Mouse (Mus musculus) G1E (cell line): Measurements from ENCODE around the gene Ptpn21.

Source experiments
- CTCF ChIP-seq: IDR thresholded peaks from 2 replicates; pipeline ENCODE4 v1.5.1; 2012; ENCODE audit warnings: low read depth, low read length, inconsistent platforms, mixed read lengths
- GATA1 ChIP-seq: IDR thresholded peaks from 2 replicates; pipeline ENCODE4 v1.6.1; 2012; ENCODE audit warnings: borderline replicate concordance, low read length, inconsistent platforms, mixed read lengths
- GATA2 ChIP-seq: IDR thresholded peaks from 2 replicates; pipeline ENCODE4 v1.6.1; 2012; ENCODE audit warnings: low read depth, low read length, inconsistent platforms, borderline replicate concordance
- POLR2AphosphoS5 ChIP-seq: IDR thresholded peaks from 2 replicates; pipeline ENCODE4 v1.6.1; 2012; ENCODE audit warnings: low read depth, low read length, inconsistent platforms; ENCODE audit not compliant: insufficient replicate concordance
- TAL1 ChIP-seq: conservative IDR thresholded peaks from 2 replicates; pipeline ENCODE4 v1.6.1; 2012; ENCODE audit warnings: low read depth, low read length, inconsistent platforms, mixed read lengths

DNA sequence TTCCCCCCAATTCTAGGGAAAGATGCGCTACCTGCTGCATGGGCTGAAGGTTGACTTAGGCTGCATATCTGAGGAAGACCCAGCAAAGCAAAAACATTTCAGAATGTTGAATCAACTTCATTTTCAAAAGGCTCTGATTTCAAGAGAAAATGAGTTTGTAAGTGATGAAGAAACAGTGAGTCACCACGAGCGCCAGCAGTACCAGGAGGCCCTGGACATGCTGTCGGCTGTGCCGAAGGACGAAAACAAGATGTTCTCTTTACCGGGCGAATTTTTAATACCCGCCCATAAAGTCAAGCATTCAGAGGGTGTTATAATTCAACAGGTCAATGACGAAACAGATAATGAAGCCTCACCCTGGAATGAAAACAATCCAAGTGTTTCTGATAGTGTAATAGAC is 68.1 kb downstream of the Ptpn21 start:
- TF ChIP-seq CTCF (no peak), GATA1 (no peak), TAL1 (no peak), GATA2 (no peak), POLR2AphosphoS5 (no peak)
